Mouse (Mus musculus): ENCODE results near the gene Olfr640.

DNA sequence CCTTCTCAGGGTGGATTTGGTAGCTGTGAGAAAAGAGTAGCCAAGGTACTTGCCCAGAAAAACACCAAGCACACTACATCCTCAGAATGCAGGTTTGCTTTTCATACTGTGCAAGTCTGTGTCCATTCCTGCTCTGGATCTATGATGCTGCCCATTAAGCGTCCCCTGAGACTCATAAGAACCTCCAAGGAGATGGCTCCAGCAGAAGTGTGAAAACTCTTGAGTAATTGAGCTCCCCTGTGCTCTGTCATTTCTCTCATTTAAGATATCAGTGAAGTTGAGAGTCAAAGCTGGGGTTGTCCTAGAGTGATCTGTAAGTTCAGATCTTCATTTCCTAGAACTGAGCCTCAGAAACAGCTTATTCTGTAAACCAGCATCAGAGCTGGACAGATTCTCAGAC is 27.2 kb upstream of the Olfr640 start, which contains the start of gene Olfr642:
- no peak for TF ChIP-seq CTCF (IDR thresholded peaks at IDR 0.05; ENCODE audit: low read depth, low read length)
- TF ChIP-seq POLR2A (IDR thresholded peaks at IDR 0.05; ENCODE audit: extremely low read depth, insufficient read depth, low read length), result no peak
